13 mouse cellular contexts compared by ENCODE assay signal in genomic region chr5:65019109-65019508, GRCm38 (mm10). TPM values are rescaled to one million over a fixed set of nuclear protein-coding genes. Genes with fewer than 3 reads are reported as not detected.
A peak's percentile ranks its signal among the peaks of the same experiment; 100 is the strongest.
DNase-seq lines count a peak whose midpoint lies in the region; ATAC-seq and TF ChIP-seq lines count a peak whose summit lies in the region.
"Had no signal": no experiment of that assay in that cellular context is flagged by ENCODE, and none has a peak within 500 bp of the region (broad histone marks: within the 10 kb centered on the region; RNA-seq: fewer than 3 reads in every experiment).

No protein-coding gene starts in this region.

- DNase-seq in layer of hippocampus, adult 2 months (ENCODE audit: low spot score in 2 of 2): no peak
- no peak for DNase-seq in layer of hippocampus, adult 18-20 months (ENCODE audit: low spot score in 2 of 2)
- peak; percentile 25 for DNase-seq in c-Kit-positive CD71-negative TER-119-negative erythroid progenitor cells, embryonic 14.5 days (ENCODE audit: low read depth)
- DNase-seq in gastrocnemius, postnatal 36 days: no peak
- DNase-seq in gastrocnemius, adult 2 months: no peak
- DNase-seq: heart, postnatal 4 days had no signal

- no peak for TF ChIP-seq CTCF in layer of hippocampus, adult 2 months (conservative IDR thresholded peaks at IDR 0.05)
- no peak for TF ChIP-seq CTCF in gastrocnemius, adult 2 months (IDR thresholded peaks at IDR 0.05)

- intact Hi-C loops in gastrocnemius, postnatal 36 days (cut with DNase I): no loop called here
- intact Hi-C loops in gastrocnemius, adult 2 months (cut with DNase I): loop anchor here (5.0 kb wide), 1 partner anchor 223 kb away; no protein-coding TSS in a partner anchor

- H3K4me3 ChIP-seq in layer of hippocampus, adult 2 months: no peak overlapping the region
- no peak overlapping the region for H3K4me3 ChIP-seq in gastrocnemius, adult 2 months
- H3K4me3 ChIP-seq: embryonic facial prominence, embryonic 13.5 days; heart, embryonic 12.5 days; liver, embryonic 12.5 days; midbrain, embryonic 15.5 days; neural tube, embryonic 15.5 days had no signal

- peak; percentile 44 for ATAC-seq in CD4-positive, CD25-positive, alpha-beta regulatory T cell, adult 4 months
- ATAC-seq in monocyte, adult 5-6 weeks (replicated peaks; ENCODE audit: insufficient number of reproducible peaks, low FRiP score, low TSS enrichment, poor library complexity, severe bottlenecking): 0 out of 2 replicates have a peak, but pooled peaks have one; percentile 44
- ATAC-seq: liver, embryonic 12.5 days had no signal

- peak overlapping the region; percentile 46 for H3K27ac ChIP-seq in layer of hippocampus, adult 2 months
- H3K27ac ChIP-seq in gastrocnemius, adult 2 months: no peak overlapping the region
- H3K27ac ChIP-seq: liver, embryonic 12.5 days had no signal

RNA-seq across cellular contexts. Expression of gene Fam114a1, which starts 49.2 kb away (rescaled TPM):
- total RNA-seq in layer of hippocampus, adult 2 months (2021): 1 to 10 TPM; 4.2 to 5.8 TPM
- 1 to 10 TPM; 4.6 to 4.7 TPM for total RNA-seq in layer of hippocampus, adult 18-20 months (2021)
- 1 to 10 TPM; 2.3 to 4.9 TPM for polyA plus RNA-seq in CD4-positive, CD25-positive, alpha-beta regulatory T cell, adult 4 months (2017; shearing (Covaris generic))
- 8.9 to 15.6 TPM (median 10.1 TPM) in 3 replicates for total RNA-seq in monocyte, adult 5-6 weeks (2017)
- total RNA-seq in gastrocnemius, postnatal 36 days (2021): 10 to 100 TPM; 10.0 to 12.4 TPM
- total RNA-seq in gastrocnemius, adult 2 months (2021): 10 to 100 TPM in 1 of 2 experiments, 1 to 10 TPM in 1; 7.6 to 14.1 TPM

RNA-seq across cellular contexts. Expression of gene Tlr6, which starts 59.2 kb away (rescaled TPM):
- 1 to 10 TPM in 1 of 2 experiments, under 1 TPM in 1; 0.95 to 1.0 TPM for total RNA-seq in layer of hippocampus, adult 2 months (2021)
- 1 to 10 TPM in 1 of 2 experiments, under 1 TPM in 1; 0.89 to 1.2 TPM for total RNA-seq in layer of hippocampus, adult 18-20 months (2021)
- 1 to 10 TPM; 5.6 to 8.7 TPM for polyA plus RNA-seq in CD4-positive, CD25-positive, alpha-beta regulatory T cell, adult 4 months (2017; shearing (Covaris generic))
- 11.5 to 12.7 TPM (median 12.2 TPM) in 3 replicates for total RNA-seq in monocyte, adult 5-6 weeks (2017)
- total RNA-seq in gastrocnemius, postnatal 36 days (2021): 1 to 10 TPM; 1.0 TPM
- under 1 TPM; 0.28 to 0.36 TPM for total RNA-seq in gastrocnemius, adult 2 months (2021)
